Mouse (Mus musculus) small intestine, adult 2 months (tissue): ENCODE results near the gene Nufip1.

Source experiments
- CTCF ChIP-seq: fragments of 200-500 bp; IDR thresholded peaks from 2 replicates; pipeline ENCODE4 v1.5.1; 2012; ENCODE audit warnings: low read depth, mild to moderate bottlenecking, control low read depth, inconsistent platforms, low read length, moderate library complexity, mixed read lengths; ENCODE audit not compliant: insufficient replicate concordance, insufficient read length; ENCODE audit errors: extremely low read depth
- POLR2A ChIP-seq: fragments of 200-500 bp; IDR thresholded peaks from 2 replicates; pipeline ENCODE4 v1.6.1; 2012; ENCODE audit warnings: low read depth, mild to moderate bottlenecking, control low read depth, inconsistent platforms, low read length, moderate library complexity

DNA sequence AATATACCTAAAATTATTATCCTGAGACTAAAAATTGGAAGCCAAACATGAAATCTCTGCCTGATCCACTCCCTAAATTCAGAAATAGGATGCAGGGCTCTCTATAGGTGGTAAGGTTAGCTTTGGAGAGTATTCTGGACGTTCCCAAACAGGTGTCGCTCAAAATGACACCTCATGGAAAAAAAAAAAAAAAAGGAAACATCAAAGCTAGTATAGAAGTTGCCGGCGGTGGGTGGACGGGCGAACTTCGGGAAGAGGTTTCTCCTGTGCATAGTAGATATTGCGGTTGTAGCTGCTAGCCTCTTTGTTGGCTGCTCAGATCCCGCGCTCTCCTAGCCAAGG lies 41.1 kb downstream of the Nufip1 start:
- TF ChIP-seq CTCF, result no peak
- TF ChIP-seq POLR2A, result no peak
